Mouse (Mus musculus): Measurements from ENCODE around the gene Olfr1378. TPM values are rescaled to one million over a fixed set of nuclear protein-coding genes. Genes with fewer than 3 reads are reported as not detected.

Gene Olfr1378
- polyA plus RNA-seq, 1 experiment from 2014 or later: not detected

GRCm38 (mm10) chr11:50977216-50977615, 10.9 kb downstream of the Olfr1378 start:
- Histone ChIP-seq H3K9ac (no peak overlapping the region), H3K27me3 (no peaks in the 10 kb centered on the region), H3K4me2 (no peak overlapping the region), H3K4me1 (no peaks in the 10 kb centered on the region), H3K9me3 (replicated peaks) (no peaks in the 10 kb centered on the region), H3K4me3 (no peak overlapping the region), H3K27ac (no peak overlapping the region), H3K36me3 (ENCODE audit: poor library complexity, severe bottlenecking) (no peaks in the 10 kb centered on the region)
- no peak for ATAC-seq
- WGBS: 67% methylated on average over 4 of the region's 4 CpGs

- Histone ChIP-seq H3K4me1 (no peaks in the 10 kb centered on the region), H3K36me3 (ENCODE audit: poor library complexity, severe bottlenecking) (no peaks in the 10 kb centered on the region), H3K4me3 (no peak within 1 kb of the TSS), H3K9me3 (replicated peaks) (no peaks in the 10 kb centered on the region), H3K27ac (no peak within 1 kb of the TSS), H3K9ac (no peak within 1 kb of the TSS), H3K27me3 (no peaks in the 10 kb centered on the region), H3K4me2 (no peak within 1 kb of the TSS)
- ATAC-seq: no peak
- WGBS: 66% methylated on average over 5 of the region's 5 CpGs
These were observed 15.3 kb downstream of the Olfr1378 start, which contains the start of gene Olfr1377 for GRCm38 (mm10) chr11:50981667-50982066. Gene Olfr1377, plus strand, starts transcription at chr11:50981967.

- ATAC-seq: no peak
- Histone ChIP-seq H3K4me2 (no peak within 1 kb of the TSS), H3K9ac (no peak within 1 kb of the TSS), H3K9me3 (replicated peaks) (no peaks in the 10 kb centered on the region), H3K4me1 (no peaks in the 10 kb centered on the region), H3K4me3 (no peak within 1 kb of the TSS), H3K36me3 (ENCODE audit: poor library complexity, severe bottlenecking) (no peaks in the 10 kb centered on the region), H3K27ac (no peak within 1 kb of the TSS), H3K27me3 (no peaks in the 10 kb centered on the region)
- WGBS: 86% methylated on average over 5 of the region's 5 CpGs
These were observed 37.0 kb downstream of the Olfr1378 start, which contains the start of gene Olfr51 for GRCm38 (mm10) chr11:51003296-51003695. Gene Olfr51, plus strand, starts transcription at chr11:51003596.

GRCm38 (mm10) chr11:51011821-51012220, 45.5 kb downstream of the Olfr1378 start:
- WGBS: 77% methylated on average over 5 of the region's 5 CpGs
- H3K4me3 ChIP-seq: no peak overlapping the region
- no peaks in the 10 kb centered on the region for H3K27me3 ChIP-seq
- no peaks in the 10 kb centered on the region for H3K4me1 ChIP-seq
- no peaks in the 10 kb centered on the region for H3K9me3 ChIP-seq (replicated peaks)
- no peak overlapping the region for H3K27ac ChIP-seq
- H3K36me3 ChIP-seq (ENCODE audit: poor library complexity, severe bottlenecking): no peaks in the 10 kb centered on the region
- H3K9ac ChIP-seq: no peak overlapping the region
- ATAC-seq: no peak
- no peak overlapping the region for H3K4me2 ChIP-seq

- H3K27me3 ChIP-seq: no peaks in the 10 kb centered on the region
- no peak within 1 kb of the TSS for H3K4me3 ChIP-seq
- H3K9me3 ChIP-seq (replicated peaks): no peaks in the 10 kb centered on the region
- WGBS: 75% methylated on average over 1 of the region's 1 CpGs
- no peaks in the 10 kb centered on the region for H3K4me1 ChIP-seq
- H3K4me2 ChIP-seq: no peak within 1 kb of the TSS
- ATAC-seq: no peak
- no peaks in the 10 kb centered on the region for H3K36me3 ChIP-seq (ENCODE audit: poor library complexity, severe bottlenecking)
- no peak within 1 kb of the TSS for H3K9ac ChIP-seq
- no peak within 1 kb of the TSS for H3K27ac ChIP-seq
These were observed 47.6 kb downstream of the Olfr1378 start, which contains the start of gene Olfr54 for GRCm38 (mm10) chr11:51013936-51014335. Gene Olfr54, plus strand, starts transcription at chr11:51014236.

GRCm38 (mm10) chr11:51016341-51016740, 50.0 kb downstream of the Olfr1378 start:
- Histone ChIP-seq H3K4me1 (no peaks in the 10 kb centered on the region), H3K4me2 (no peak overlapping the region), H3K36me3 (ENCODE audit: poor library complexity, severe bottlenecking) (no peaks in the 10 kb centered on the region), H3K27ac (no peak overlapping the region), H3K9me3 (replicated peaks) (no peaks in the 10 kb centered on the region), H3K27me3 (no peaks in the 10 kb centered on the region), H3K9ac (no peak overlapping the region), H3K4me3 (no peak overlapping the region)
- ATAC-seq: no peak
- 62% methylated on average over 2 of the region's 2 CpGs for WGBS

Other genes with a start within 250 kb of the Olfr1378 start
- 44.2 and 45.2 TPM in 2 replicates for gene Zfp354c, start 138.8 kb upstream of the Olfr1378 start, polyA plus RNA-seq (2015; fragmentation: Nextera tagmentation; extraction: Ambion mirVana)
- 1.1 and 1.5 TPM in 2 replicates for gene Zfp879, start 125.0 kb upstream of the Olfr1378 start, polyA plus RNA-seq (2015; fragmentation: Nextera tagmentation; extraction: Ambion mirVana)
- gene Grm6, start 115.8 kb upstream of the Olfr1378 start, polyA plus RNA-seq (2015; fragmentation: Nextera tagmentation; extraction: Ambion mirVana): not detected in 2 replicates
- 16.7 and 17.6 TPM in 2 replicates for gene Zfp454, start 78.9 kb upstream of the Olfr1378 start, polyA plus RNA-seq (2015; fragmentation: Nextera tagmentation; extraction: Ambion mirVana)
- 40.6 and 43.9 TPM in 2 replicates for gene Zfp2, start 50.4 kb upstream of the Olfr1378 start, polyA plus RNA-seq (2015; fragmentation: Nextera tagmentation; extraction: Ambion mirVana)
- gene Zfp354b, start 34.9 kb upstream of the Olfr1378 start, polyA plus RNA-seq (2015; fragmentation: Nextera tagmentation; extraction: Ambion mirVana): 2.2 and 2.3 TPM in 2 replicates
- gene 4933414I15Rik, start 22.8 kb upstream of the Olfr1378 start, polyA plus RNA-seq (2015; fragmentation: Nextera tagmentation; extraction: Ambion mirVana): not detected in 2 replicates
- gene Prop1, start 12.8 kb upstream of the Olfr1378 start, polyA plus RNA-seq (2015; fragmentation: Nextera tagmentation; extraction: Ambion mirVana): not detected in 2 replicates
- not detected in 2 replicates for gene Olfr1377, start 15.4 kb downstream of the Olfr1378 start, polyA plus RNA-seq (2015; fragmentation: Nextera tagmentation; extraction: Ambion mirVana)
- not detected in 2 replicates for gene Olfr51, start 37.1 kb downstream of the Olfr1378 start, polyA plus RNA-seq (2015; fragmentation: Nextera tagmentation; extraction: Ambion mirVana)
- gene Olfr54, start 47.7 kb downstream of the Olfr1378 start, polyA plus RNA-seq (2015; fragmentation: Nextera tagmentation; extraction: Ambion mirVana): not detected in 2 replicates
- gene Olfr1375, start 81.6 kb downstream of the Olfr1378 start, polyA plus RNA-seq (2015; fragmentation: Nextera tagmentation; extraction: Ambion mirVana): not detected in 2 replicates
- 10.0 and 11.5 TPM in 2 replicates for gene Zfp354a, start 92.7 kb downstream of the Olfr1378 start, polyA plus RNA-seq (2015; fragmentation: Nextera tagmentation; extraction: Ambion mirVana)

All from forebrain, embryonic 13.5 days (tissue).